Mouse (Mus musculus) liver, embryonic 14.5 days (tissue): ENCODE results near the gene Hmgb1. TPM values are rescaled to one million over a fixed set of nuclear protein-coding genes. Genes with fewer than 3 reads are reported as not detected.
A peak's percentile ranks its signal among the peaks of the same experiment; 100 is the strongest.

ENCODE experiments used
- ATAC-seq: fragments of 200-750 bp; cut with Nextera tagmentation; 2 replicates; pipeline ENCODE4 v1.8.0; 2017; ENCODE audit warnings: moderate number of reproducible peaks, mild to moderate bottlenecking, moderate library complexity; ENCODE audit not compliant: insufficient read depth
- DNase-seq, 3 experiments: peaks; one replicate each; pipeline ENCODE4 v3.0.0-alpha.2; 2012 to 2013; ENCODE audit warnings: low read depth in 3 of 3, low spot score in 3 of 3
- H3K27ac ChIP-seq: fragments of 300-500 bp; sonication (generic); 2 replicates; pipeline ENCODE4 v1.5.1; 2014; ENCODE audit warnings: moderate library complexity, mild to moderate bottlenecking, control low read depth, inconsistent platforms
- H3K27me3 ChIP-seq: fragments of 300-500 bp; sonication (generic); 2 replicates; pipeline ENCODE4 v1.6.1; 2014; ENCODE audit warnings: mild to moderate bottlenecking, low read length, moderate library complexity; ENCODE audit not compliant: control insufficient read depth, insufficient read depth
- H3K36me3 ChIP-seq: fragments of 300-500 bp; sonication (generic); replicated peaks from 2 replicates; pipeline ENCODE4 v1.6.1; 2014; ENCODE audit warnings: low read depth; ENCODE audit not compliant: control insufficient read depth, insufficient read depth
- H3K4me1 ChIP-seq, 2 experiments: fragments of 200-500 bp in 1 of 2; fragments of 300-500 bp in 1 of 2; sonication (generic) in 1 of 2; replicated peaks; 2 replicates each; pipeline ENCODE4 v1.6.1; 2012 to 2014; ENCODE audit warnings: antibody characterized with exemption in 1 of 2, inconsistent platforms in 1 of 2, low read length in 1 of 2; ENCODE audit not compliant: control insufficient read depth in 2 of 2, insufficient read depth in 2 of 2
- H3K4me2 ChIP-seq: fragments of 300-500 bp; sonication (generic); 2 replicates; pipeline ENCODE4 v1.6.1; 2014; ENCODE audit warnings: low read depth, mild to moderate bottlenecking, control low read depth, moderate library complexity
- H3K4me3 ChIP-seq, 2 experiments: fragments of 200-500 bp in 1 of 2; fragments of 300-500 bp in 1 of 2; sonication (generic) in 1 of 2; 2 replicates each; pipeline ENCODE4 v1.5.1; 2012 to 2014; ENCODE audit warnings: low read depth in 2 of 2, low read length in 2 of 2, mild to moderate bottlenecking in 2 of 2, control low read depth in 1 of 2, inconsistent platforms in 1 of 2, moderate library complexity in 1 of 2; ENCODE audit not compliant: insufficient read depth in 1 of 2
- H3K9ac ChIP-seq: fragments of 300-500 bp; sonication (generic); replicated peaks from 2 replicates; pipeline ENCODE4 v1.6.1; 2014; ENCODE audit warnings: mild to moderate bottlenecking, control low read depth, moderate library complexity
- H3K9me3 ChIP-seq: fragments of 300-500 bp; sonication (generic); 2 replicates; pipeline ENCODE4 v1.6.1; 2016; ENCODE audit warnings: low read length, mixed read lengths; ENCODE audit not compliant: control insufficient read depth
- CTCF ChIP-seq: IDR thresholded peaks from 2 replicates; pipeline ENCODE4 v1.5.1; 2016; ENCODE audit warnings: antibody characterized with exemption, low read depth, control low read depth
- EP300 ChIP-seq: IDR thresholded peaks from 2 replicates; pipeline ENCODE4 v1.6.1; 2016; ENCODE audit warnings: antibody characterized with exemption, low read depth
- WGBS: fragments of 180-500 bp; shearing (Covaris S2); extraction: QIAGEN DNeasy Blood & Tissue Kit; methylation state at CpG from one replicate; pipeline ENCODE4 v1.1.7; 2014; ENCODE audit not compliant: insufficient replicate concordance; 5-methylcytosine and 5-hydroxymethylcytosine counted together
- polyA plus RNA-seq, 2 experiments: library from polyadenylated mRNA; depleted of rRNA in 1 of 2; stranded (reverse) in 1 of 2; unstranded in 1 of 2; fragments of >200 nt; fragmentation: Nextera tagmentation in 1 of 2; extraction: Ambion mirVana in 1 of 2; gene quantifications; 2 replicates each; pipeline versions ENCODE4 v1.2.1 to v1.2.3; 2012 to 2014

Hmgb1 gene
- polyA plus RNA-seq, 2 experiments, result 176 to 555 TPM

- TF ChIP-seq EP300 (no peak), CTCF (no peak)
- Histone ChIP-seq H3K27ac (no peak overlapping the region), H3K27me3 (no peaks in the 10 kb centered on the region), H3K4me2 (no peak overlapping the region), H3K4me1 (no peaks in the 10 kb centered on the region), H3K9me3 (no peaks in the 10 kb centered on the region), H3K4me3 (no peak overlapping the region), H3K9ac (no peak overlapping the region), H3K36me3 (no peaks in the 10 kb centered on the region)
- WGBS, result 47% methylated on average over 7 of the region's 7 CpGs
- DNase-seq, result no peak
- ATAC-seq, result peak; percentile 45; the same call in 1 of the 2 replicates
Measured at GRCm38 (mm10) chr5:149164881-149165280, 19.4 kb downstream of the Hmgb1 start.

- Histone ChIP-seq H3K27ac (no peak overlapping the region), H3K4me3 (no peak overlapping the region), H3K4me1 (no peaks in the 10 kb centered on the region), H3K9me3 (no peaks in the 10 kb centered on the region), H3K27me3 (no peaks in the 10 kb centered on the region), H3K9ac (no peak overlapping the region), H3K4me2 (no peak overlapping the region), H3K36me3 (no peaks in the 10 kb centered on the region)
- WGBS, result 20% methylated on average over 7 of the region's 7 CpGs
- no peak for ATAC-seq
- TF ChIP-seq CTCF, result no peak
- no peak for TF ChIP-seq EP300
- DNase-seq, result no peak
Measured at GRCm38 (mm10) chr5:149162890-149163289, 21.4 kb downstream of the Hmgb1 start.

- no peaks in the 10 kb centered on the region for H3K27me3 ChIP-seq
- H3K4me2 ChIP-seq, result no peak overlapping the region
- H3K9ac ChIP-seq, result no peak overlapping the region
- H3K27ac ChIP-seq, result no peak overlapping the region
- no peaks in the 10 kb centered on the region for H3K9me3 ChIP-seq
- TF ChIP-seq EP300 (no peak), CTCF (no peak)
- H3K36me3 ChIP-seq, result no peaks in the 10 kb centered on the region
- H3K4me3 ChIP-seq, result no peak overlapping the region
- ATAC-seq, result no peak
- no peak for DNase-seq
- 58% methylated on average over 4 of the region's 4 CpGs for WGBS
- H3K4me1 ChIP-seq, result no peaks in the 10 kb centered on the region
Measured at GRCm38 (mm10) chr5:149160469-149160868, 23.8 kb downstream of the Hmgb1 start.

GRCm38 (mm10) chr5:149159021-149159420 lies 25.3 kb downstream of the Hmgb1 start:
- no peak overlapping the region for H3K27ac ChIP-seq
- H3K4me1 ChIP-seq, result no peaks in the 10 kb centered on the region
- H3K9ac ChIP-seq, result no peak overlapping the region
- DNase-seq, result no peak
- no peak overlapping the region for H3K4me3 ChIP-seq
- no peaks in the 10 kb centered on the region for H3K9me3 ChIP-seq
- TF ChIP-seq CTCF (no peak), EP300 (no peak)
- H3K27me3 ChIP-seq, result no peaks in the 10 kb centered on the region
- no peak overlapping the region for H3K4me2 ChIP-seq
- WGBS, result 75% methylated on average over 6 of the region's 6 CpGs
- ATAC-seq, result no peak
- no peaks in the 10 kb centered on the region for H3K36me3 ChIP-seq

- Histone ChIP-seq H3K36me3 (no peaks in the 10 kb centered on the region), H3K4me1 (no peaks in the 10 kb centered on the region; a peak in 1 of 4 replicates), H3K27me3 (no peaks in the 10 kb centered on the region), H3K4me2 (no peak overlapping the region), H3K27ac (no peak overlapping the region), H3K9ac (no peak overlapping the region), H3K9me3 (no peaks in the 10 kb centered on the region), H3K4me3 (no peak overlapping the region)
- DNase-seq (no peak), ATAC-seq (no peak)
- 74% methylated on average over 18 of the region's 18 CpGs for WGBS
- TF ChIP-seq EP300, result no peak
- TF ChIP-seq CTCF, result no peak
Measured at GRCm38 (mm10) chr5:149156886-149157563, 27.3 kb downstream of the Hmgb1 start.
